Mouse (Mus musculus) embryonic stem cell, embryonic (primary cell): ENCODE data around the gene Fbln1.

Source experiments
- CTCF ChIA-PET, 4 experiments: fragments of 300-600 bp in 2 of 4; fragments of 350-600 bp in 2 of 4; sonication (Branson Sonifier 250); formaldehyde crosslinking; loops; one replicate each; lab custom pipeline; 2022; ENCODE audit warnings: inconsistent platforms in 2 of 4; lab: Charles Lee
- POLR2A ChIA-PET, 4 experiments: fragments of 300-600 bp in 2 of 4; fragments of 350-600 bp in 2 of 4; sonication (Branson Sonifier 250); formaldehyde crosslinking; loops; one replicate each; lab custom pipeline; 2022; ENCODE audit warnings: antibody characterized with exemption in 4 of 4, inconsistent platforms in 1 of 4; lab: Charles Lee

The Fbln1 gene

DNA sequence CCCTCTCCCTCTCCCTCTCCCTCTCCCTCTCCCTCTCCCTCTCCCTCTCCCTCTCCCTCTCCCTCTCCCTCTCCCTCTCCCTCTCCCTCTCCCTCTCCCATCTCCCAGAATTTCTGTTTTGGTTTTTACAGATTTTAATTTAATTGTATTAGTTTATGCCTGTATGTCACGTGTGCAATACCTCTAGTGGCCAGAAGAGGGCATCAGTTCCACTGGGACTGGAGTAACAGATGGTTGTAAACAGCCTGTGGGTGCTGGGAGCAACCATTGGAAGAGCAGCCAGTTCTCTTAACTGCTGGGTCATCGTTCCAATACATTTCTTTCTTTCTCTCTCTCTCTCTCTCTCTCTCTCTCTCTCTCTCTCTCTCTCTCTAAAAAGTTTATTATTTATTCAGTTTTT is 122.7 kb downstream of the Fbln1 start:
- ChIA-PET CTCF (interaction anchor here (0.6 to 1.5 kb wide), 16 partner anchors 10 to 255 kb away, joined by 3 to 19 read pairs (median 4); no protein-coding TSS in a partner anchor), POLR2A (interaction anchor here in 2 of 4 experiments (0.7 to 1.4 kb wide), 4 partner anchors 8 to 42 kb away, joined by 3 to 4 read pairs (median 4); partner anchors contain the start of gene Atxn10 (in 1 of the 2))

DNA sequence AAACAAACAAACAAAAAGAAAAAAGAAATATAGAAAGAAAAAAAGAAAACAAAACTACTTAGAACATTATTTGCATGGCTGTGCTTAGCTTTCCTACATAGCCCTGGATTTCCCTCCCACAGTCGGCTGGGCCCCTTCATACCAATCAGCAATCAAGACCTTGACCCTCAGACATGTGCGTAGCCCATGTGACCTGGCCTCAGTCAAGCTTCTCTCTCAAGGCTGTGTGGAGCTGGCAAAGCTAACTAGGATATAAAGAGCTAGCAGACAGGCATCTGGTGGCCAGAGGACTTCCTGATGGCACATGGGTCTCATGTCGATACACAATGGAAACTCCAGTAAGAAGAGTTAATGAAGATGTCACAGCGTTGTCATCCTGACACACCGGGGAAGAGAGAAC is 123.3 kb downstream of the Fbln1 start:
- ChIA-PET POLR2A (interaction anchor here in 3 of 4 experiments (0.5 to 1.4 kb wide), 6 partner anchors 8 to 73 kb away, joined by 3 to 5 read pairs (median 4); no protein-coding TSS in a partner anchor), CTCF (interaction anchor here (0.6 to 1.5 kb wide), 19 partner anchors 9 to 598 kb away, joined by 3 to 19 read pairs (median 4); no protein-coding TSS in a partner anchor)

DNA sequence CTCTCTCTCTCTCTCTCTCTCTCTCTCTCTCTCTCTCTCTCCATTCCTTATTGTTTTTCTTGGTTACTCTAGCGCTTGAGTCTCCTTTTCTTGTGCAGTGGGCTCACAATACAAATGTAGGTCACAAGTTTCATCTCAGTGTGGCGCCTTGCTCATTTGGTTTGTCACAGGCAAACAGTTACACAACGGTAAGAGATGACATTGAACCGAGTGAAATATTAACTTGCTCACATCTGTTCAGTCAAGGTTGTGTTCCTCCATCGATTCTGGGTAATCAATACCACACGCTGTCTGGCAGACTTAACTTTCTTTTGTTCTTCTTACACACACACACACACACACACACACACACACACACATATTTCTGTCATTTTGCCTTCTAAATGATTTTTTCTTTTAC is 124.3 kb downstream of the Fbln1 start:
- ChIA-PET CTCF (interaction anchor here in 2 of 4 experiments (0.6 to 1.5 kb wide), 3 partner anchors 102 to 253 kb away, joined by 3 to 5 read pairs (median 3); no protein-coding TSS in a partner anchor), POLR2A (interaction anchor here in 2 of 4 experiments (0.7 to 1.4 kb wide), 4 partner anchors 9 to 40 kb away, joined by 3 to 4 read pairs (median 4); no protein-coding TSS in a partner anchor)

DNA sequence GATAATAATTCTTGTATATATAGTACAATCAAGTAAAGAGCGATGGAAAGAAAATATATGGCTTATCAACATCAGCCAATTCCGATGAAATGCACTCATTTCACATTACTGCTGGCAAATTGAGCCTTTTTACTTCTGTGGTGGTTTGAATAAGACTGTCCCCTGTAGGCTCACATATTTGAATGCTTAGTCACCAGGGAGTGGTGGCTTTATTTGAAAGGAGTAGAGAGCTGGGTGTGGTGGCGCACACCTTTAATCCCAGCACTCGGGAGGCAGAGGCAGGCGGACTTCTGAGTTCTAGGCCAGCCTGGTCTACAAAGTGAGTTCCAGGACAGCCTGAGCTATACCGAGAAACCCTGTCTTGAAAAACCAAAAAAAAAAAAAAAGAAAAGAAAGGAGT is 127.8 kb downstream of the Fbln1 start:
- CTCF ChIA-PET, result interaction anchor here in 2 of 4 experiments (0.6 to 0.7 kb wide), 2 partner anchors 118 to 220 kb away, joined by 3 to 5 read pairs; no protein-coding TSS in a partner anchor
- POLR2A ChIA-PET, result interaction anchor here in 2 of 4 experiments (0.9 to 1.4 kb wide), 3 partner anchors 8 to 248 kb away, joined by 3 to 4 read pairs (median 3); no protein-coding TSS in a partner anchor

DNA sequence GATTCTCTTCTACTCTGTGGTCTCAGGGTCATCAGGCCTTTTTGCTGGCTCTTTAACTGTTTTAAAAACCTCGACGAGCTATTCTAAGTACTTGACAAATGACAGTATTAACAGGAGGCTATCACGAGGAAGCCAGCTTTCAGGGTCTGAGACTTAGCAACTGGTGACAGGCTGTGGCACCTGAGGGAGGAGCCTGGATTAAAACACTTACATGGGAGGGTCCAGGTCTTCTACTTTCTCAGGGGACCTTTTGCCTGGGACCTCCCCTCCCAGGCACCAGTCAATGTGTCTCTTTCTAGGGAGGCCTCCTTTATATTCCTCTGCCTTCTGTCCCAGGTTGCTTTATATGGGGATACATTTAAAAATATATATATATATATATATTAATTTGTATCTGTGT is 128.5 kb downstream of the Fbln1 start:
- CTCF ChIA-PET, result no interaction called here
- POLR2A ChIA-PET, result interaction anchor here in 2 of 4 experiments (0.9 to 1.0 kb wide), 3 partner anchors 8 to 247 kb away, joined by 3 read pairs; no protein-coding TSS in a partner anchor

DNA sequence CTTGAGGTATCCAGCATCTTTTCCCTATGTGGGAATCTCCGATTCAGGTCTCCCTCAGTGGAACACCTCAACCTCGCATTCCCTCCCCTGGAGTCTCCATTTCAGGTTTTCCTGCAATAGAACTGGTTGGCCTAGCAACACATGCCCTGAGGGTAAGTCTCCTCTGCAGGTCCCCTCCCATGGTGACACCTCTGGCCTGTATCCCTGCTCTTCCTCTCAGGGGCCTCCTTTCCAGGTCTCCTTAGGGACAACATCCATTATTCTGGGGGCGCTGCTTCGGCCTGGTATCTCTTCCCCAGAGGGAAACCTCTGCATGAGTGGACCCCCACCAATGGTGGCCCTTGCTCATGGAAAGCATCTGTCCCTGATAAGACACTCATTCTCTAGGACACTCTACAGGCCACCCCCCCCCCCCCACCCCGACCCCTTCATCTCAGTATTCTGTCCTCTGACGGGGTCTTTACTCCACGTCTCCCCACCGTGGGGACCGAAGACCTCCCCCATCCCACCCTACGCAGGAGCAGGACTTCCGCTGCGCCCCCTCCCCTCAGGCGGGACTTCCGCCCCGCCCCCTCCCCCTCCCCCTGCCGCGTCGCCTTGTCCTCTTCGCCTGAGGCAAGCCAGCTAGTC is 130.0 kb downstream of the Fbln1 start, which contains the start of gene Atxn10:
Atxn10 (plus strand) TSS at position 575 of the 630 bp plus-strand sequence.
- CTCF ChIA-PET, result interaction anchor here in 1 of 4 experiments (0.5 to 0.6 kb wide), 2 partner anchors 219 to 501 kb away, joined by 4 to 6 read pairs; no protein-coding TSS in a partner anchor
- POLR2A ChIA-PET, result interaction anchor here in 3 of 4 experiments (0.6 to 4.5 kb wide), 11 partner anchors 8 to 247 kb away, joined by 3 to 23 read pairs (median 3); no protein-coding TSS in a partner anchor
